In the genomic region with DNA sequence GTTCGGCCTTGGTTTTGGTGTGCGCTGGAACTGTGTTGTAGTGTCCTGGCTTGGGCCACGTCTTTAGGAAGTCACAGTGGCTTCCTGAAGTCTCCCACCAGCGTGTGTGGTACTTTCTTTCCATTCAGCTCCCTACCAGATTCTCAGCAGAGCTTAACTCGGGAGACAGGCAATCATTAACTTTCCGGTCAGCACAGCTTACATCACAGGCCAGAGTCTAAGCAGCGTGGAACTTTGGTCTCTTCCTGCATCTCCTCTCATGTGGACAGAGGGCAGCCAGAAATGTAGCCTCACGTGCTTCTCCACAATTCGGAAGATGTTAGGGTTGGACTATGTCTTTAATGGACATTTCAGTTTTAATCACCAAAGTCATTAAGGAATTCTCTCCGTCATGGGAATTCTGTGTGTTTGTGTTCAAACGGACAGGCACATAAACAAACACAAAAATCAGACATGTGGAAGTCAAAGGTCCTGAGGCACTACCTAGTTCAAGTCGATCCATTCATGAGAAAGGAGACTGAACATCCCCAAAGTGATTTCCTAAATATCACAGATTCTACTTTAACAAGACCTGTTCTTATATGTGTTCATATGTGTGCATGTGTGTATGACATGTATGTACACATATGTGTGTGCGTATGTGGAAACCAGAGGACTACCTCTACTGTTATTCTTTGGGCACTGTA, we compare ENCODE assay signal across 18 mouse cellular contexts. TPM values are rescaled to one million over a fixed set of nuclear protein-coding genes. Genes with fewer than 3 reads are reported as not detected.
DNase-seq lines count a peak whose midpoint lies in the region; ATAC-seq lines count a peak whose summit lies in the region.
"Had no signal": no experiment of that assay in that cellular context is flagged by ENCODE, and none has a peak within 500 bp of the region (broad histone marks: within the 10 kb centered on the region; RNA-seq: fewer than 3 reads in every experiment).

No protein-coding gene starts in this region.

- peak overlapping the region; percentile 23; the same call in 1 of the 2 replicates for H3K4me2 ChIP-seq in liver, embryonic 16.5 days (ENCODE audit: low read depth, low read length)
- H3K4me2 ChIP-seq: hindbrain, embryonic 15.5 days had no signal

- peak; percentile 88 to 93 for DNase-seq in kidney, adult 8-10 months
- DNase-seq in kidney, postnatal 36 days = peak; percentile 80 to 92
- no peak for DNase-seq in left cerebral cortex, adult 18-20 months (ENCODE audit: low spot score in 2 of 2)
- no peak for DNase-seq in heart, postnatal 10 days
- DNase-seq in layer of hippocampus, postnatal 36 days = no peak
- DNase-seq: adrenal gland, postnatal 25 days; cerebellum, adult 9-11 months; embryo, embryonic 11 days; gastrocnemius, postnatal 10 days; heart, postnatal 14 days; lung, adult 2 months; midbrain, embryonic 14.5 days; thymus, adult 18-20 months had no signal

- peak; percentile 99 for ATAC-seq in liver, embryonic 16.5 days (ENCODE audit: low read depth)
- ATAC-seq in monocyte, adult 5-6 weeks (replicated peaks; ENCODE audit: insufficient number of reproducible peaks, low FRiP score, low TSS enrichment, poor library complexity, severe bottlenecking) = no peak
- ATAC-seq: forebrain, embryonic 14.5 days had no signal

- H3K27ac ChIP-seq in liver, embryonic 16.5 days (ENCODE audit: low read length) = peak overlapping the region; percentile 83
- H3K27ac ChIP-seq: hindbrain, embryonic 15.5 days; macrophage had no signal

- no peaks in the 10 kb centered on the region for H3K4me1 ChIP-seq in liver, embryonic 16.5 days (ENCODE audit: control insufficient read depth, low read depth, low read length)
- H3K4me1 ChIP-seq: hindbrain, embryonic 15.5 days had no signal

- no peaks in the 10 kb centered on the region for H3K9me3 ChIP-seq in liver, embryonic 16.5 days (replicated peaks; ENCODE audit: control insufficient read depth, low read length)
- H3K9me3 ChIP-seq: hindbrain, embryonic 15.5 days had no signal

- H3K9ac ChIP-seq in liver, embryonic 16.5 days (ENCODE audit: low read depth, low read length) = no peak overlapping the region
- H3K9ac ChIP-seq: hindbrain, embryonic 15.5 days had no signal

- H3K27me3 ChIP-seq in liver, embryonic 16.5 days (ENCODE audit: control insufficient read depth, insufficient read depth, low read depth, low read length) = no peaks in the 10 kb centered on the region
- H3K27me3 ChIP-seq: hindbrain, embryonic 15.5 days had no signal

- intact Hi-C loops in heart, postnatal 10 days (cut with DNase I) = no loop called here

- no peaks in the 10 kb centered on the region for H3K36me3 ChIP-seq in liver, embryonic 16.5 days (ENCODE audit: control insufficient read depth, insufficient read depth)
- H3K36me3 ChIP-seq: hindbrain, embryonic 15.5 days had no signal

- H3K4me3 ChIP-seq in liver, embryonic 16.5 days (ENCODE audit: low read depth, low read length) = no peak overlapping the region
- H3K4me3 ChIP-seq: hindbrain, embryonic 15.5 days had no signal

- 65% methylated on average over 13 of the region's 13 CpGs for WGBS in liver, embryonic 16.5 days (ENCODE audit: insufficient replicate concordance)

RNA-seq across cellular contexts. Expression of a gene that starts 35.5 kb away (rescaled TPM):
- polyA plus RNA-seq in liver, embryonic 16.5 days (2015; fragmentation: Nextera tagmentation; extraction: Ambion mirVana) = 22.7 and 25.6 TPM in 2 replicates
- total RNA-seq in left cerebral cortex, adult 18-20 months (2021) = 1 to 10 TPM; 3.0 to 3.5 TPM
- 1.5 to 7.6 TPM (median 1.8 TPM) in 3 replicates for total RNA-seq in monocyte, adult 5-6 weeks (2017)
- 1 to 10 TPM in 1 of 2 experiments, under 1 TPM in 1; 0.93 to 1.2 TPM for total RNA-seq in heart, postnatal 10 days (2021)
- total RNA-seq in layer of hippocampus, postnatal 36 days (2021) = 1 to 10 TPM; 2.9 to 5.9 TPM

Comparison
In these comparisons a context has a peak if more than half of its experiments do, and no peak if none do; other contexts are left out.
1. DNase-seq: peak in kidney, adult 8-10 months (2 of 2) and kidney, postnatal 36 days (2 of 2); none in left cerebral cortex, adult 18-20 months (0 of 2), heart, postnatal 10 days (0 of 2) and layer of hippocampus, postnatal 36 days (0 of 2).